Mouse (Mus musculus): ENCODE measurements around the gene Catsperg2.
"Not testable (repeated sequence)": the region's sequence is repeated elsewhere in the genome, so short reads cannot be mapped to it uniquely, and the experiment has no call there.

Catsperg2 gene

GRCm38 (mm10) chr7:29726860-29727259 lies at the start of gene Catsperg2:
Gene Catsperg2, minus strand, starts transcription at chr7:29727032.
- not testable (repeated sequence) for DNase-seq (ENCODE audit: low spot score)

GRCm38 (mm10) chr7:29776568-29776967 lies 49.7 kb upstream of the Catsperg2 start:
- no peak for DNase-seq (ENCODE audit: low spot score)

- DNase-seq (ENCODE audit: low spot score): no peak
These were observed 47.5 kb upstream of the Catsperg2 start for GRCm38 (mm10) chr7:29774371-29774770.

GRCm38 (mm10) chr7:29773503-29773902 lies 46.7 kb upstream of the Catsperg2 start:
- no peak for DNase-seq (ENCODE audit: low spot score)

GRCm38 (mm10) chr7:29768980-29769379 lies 42.1 kb upstream of the Catsperg2 start:
- no peak for DNase-seq (ENCODE audit: low spot score)

GRCm38 (mm10) chr7:29768090-29768900 lies 41.5 kb upstream of the Catsperg2 start, which contains the start of gene Zfp84:
Gene Zfp84, plus strand, starts transcription at chr7:29768552.
- DNase-seq (ENCODE audit: low spot score): peak; percentile 90

GRCm38 (mm10) chr7:29767058-29767686 lies 40.3 kb upstream of the Catsperg2 start:
- DNase-seq (ENCODE audit: low spot score): peak; percentile 77

- DNase-seq (ENCODE audit: low spot score): no peak
These were observed 37.9 kb upstream of the Catsperg2 start for GRCm38 (mm10) chr7:29764702-29765101.

- DNase-seq (ENCODE audit: low spot score): no peak
These were observed 33.6 kb upstream of the Catsperg2 start for GRCm38 (mm10) chr7:29760476-29760875.

GRCm38 (mm10) chr7:29742258-29742657 lies 15.4 kb upstream of the Catsperg2 start:
- DNase-seq (ENCODE audit: low spot score): no peak

- DNase-seq (ENCODE audit: low spot score): no peak
These were observed 1.2 kb upstream of the Catsperg2 start for GRCm38 (mm10) chr7:29728055-29728454.

- DNase-seq (ENCODE audit: low spot score): not testable (repeated sequence)
These were observed 1.2 kb downstream of the Catsperg2 start for GRCm38 (mm10) chr7:29725461-29726142.

- DNase-seq (ENCODE audit: low spot score): not testable (repeated sequence)
These were observed 17.9 kb downstream of the Catsperg2 start for GRCm38 (mm10) chr7:29708891-29709290.

- not testable (repeated sequence) for DNase-seq (ENCODE audit: low spot score)
These were observed 31.6 kb downstream of the Catsperg2 start for GRCm38 (mm10) chr7:29695231-29695630.

GRCm38 (mm10) chr7:29681868-29682267 lies 45.0 kb downstream of the Catsperg2 start:
- peak; percentile 0 for DNase-seq (ENCODE audit: low spot score)

Data from left cerebral cortex, adult 11 months (tissue).